Mouse (Mus musculus): ENCODE measurements at regions not wholly inside any gene's neighbourhood (a gene's known extent, or its start where the extent isn't known, plus 50 kb on each side); places are given as distances from the start of the nearest gene placed in this dataset.

- no peak for ATAC-seq
- 64% methylated on average over 1 of the region's 1 CpGs for WGBS
- H3K36me3 ChIP-seq (ENCODE audit: control insufficient read depth, insufficient read depth, low read length): no peaks in the 10 kb centered on the region
- H3K27me3 ChIP-seq (ENCODE audit: control insufficient read depth, insufficient read depth, low read depth, low read length): no peaks in the 10 kb centered on the region
- no peak overlapping the region for H3K27ac ChIP-seq (ENCODE audit: low read length)
- no peak overlapping the region for H3K9ac ChIP-seq (ENCODE audit: low read depth, low read length)
- H3K4me1 ChIP-seq (ENCODE audit: control insufficient read depth, insufficient read depth, low read length): no peaks in the 10 kb centered on the region
- H3K4me2 ChIP-seq (ENCODE audit: low read length): no peak overlapping the region
- H3K9me3 ChIP-seq (replicated peaks; ENCODE audit: control insufficient read depth, low read length, poor library complexity, severe bottlenecking): no peaks in the 10 kb centered on the region
- no peak overlapping the region for H3K4me3 ChIP-seq (ENCODE audit: low read depth, low read length)
Measured at GRCm38 (mm10) chr7:50993707-50994106, 394.7 kb downstream of the 4933405O20Rik start.

- 49% methylated on average over 3 of the region's 3 CpGs for WGBS
- 0 out of 2 replicates have a peak, but pooled peaks have one; percentile 21 for ATAC-seq
- Histone ChIP-seq H3K27me3 (ENCODE audit: control insufficient read depth, insufficient read depth, low read depth, low read length) (no peaks in the 10 kb centered on the region), H3K27ac (ENCODE audit: low read length) (no peak overlapping the region), H3K9ac (ENCODE audit: low read depth, low read length) (no peak overlapping the region), H3K9me3 (replicated peaks; ENCODE audit: control insufficient read depth, low read length, poor library complexity, severe bottlenecking) (no peaks in the 10 kb centered on the region), H3K4me2 (ENCODE audit: low read length) (no peak overlapping the region), H3K4me3 (ENCODE audit: low read depth, low read length) (no peak overlapping the region), H3K36me3 (ENCODE audit: control insufficient read depth, insufficient read depth, low read length) (no peaks in the 10 kb centered on the region), H3K4me1 (ENCODE audit: control insufficient read depth, insufficient read depth, low read length) (no peaks in the 10 kb centered on the region)
Measured at GRCm38 (mm10) chr7:51041899-51042667, 443.1 kb downstream of the 4933405O20Rik start.

- H3K27me3 ChIP-seq (ENCODE audit: control insufficient read depth, insufficient read depth, low read depth, low read length): no peaks in the 10 kb centered on the region
- H3K4me3 ChIP-seq (ENCODE audit: low read depth, low read length): no peak overlapping the region
- H3K36me3 ChIP-seq (ENCODE audit: control insufficient read depth, insufficient read depth, low read length): no peaks in the 10 kb centered on the region
- no peak overlapping the region for H3K27ac ChIP-seq (ENCODE audit: low read length)
- no peak overlapping the region for H3K9ac ChIP-seq (ENCODE audit: low read depth, low read length)
- no peaks in the 10 kb centered on the region for H3K4me1 ChIP-seq (ENCODE audit: control insufficient read depth, insufficient read depth, low read length)
- no peak overlapping the region for H3K4me2 ChIP-seq (ENCODE audit: low read length)
- no peaks in the 10 kb centered on the region for H3K9me3 ChIP-seq (replicated peaks; ENCODE audit: control insufficient read depth, low read length, poor library complexity, severe bottlenecking)
- ATAC-seq: no peak
- WGBS: 80% methylated on average over 3 of the region's 3 CpGs
Measured at GRCm38 (mm10) chr7:51051496-51051895, 452.5 kb downstream of the 4933405O20Rik start.

GRCm38 (mm10) chr7:51068376-51068775 lies 442.5 kb upstream of the Ano5 start:
- Histone ChIP-seq H3K9ac (ENCODE audit: low read depth, low read length) (no peak overlapping the region), H3K36me3 (ENCODE audit: control insufficient read depth, insufficient read depth, low read length) (no peaks in the 10 kb centered on the region), H3K27ac (ENCODE audit: low read length) (no peak overlapping the region), H3K4me3 (ENCODE audit: low read depth, low read length) (no peak overlapping the region), H3K9me3 (replicated peaks; ENCODE audit: control insufficient read depth, low read length, poor library complexity, severe bottlenecking) (no peaks in the 10 kb centered on the region), H3K4me2 (ENCODE audit: low read length) (no peak overlapping the region), H3K4me1 (ENCODE audit: control insufficient read depth, insufficient read depth, low read length) (no peaks in the 10 kb centered on the region), H3K27me3 (ENCODE audit: control insufficient read depth, insufficient read depth, low read depth, low read length) (no peaks in the 10 kb centered on the region)
- WGBS: 19% methylated on average over 1 of the region's 1 CpGs
- no peak for ATAC-seq

GRCm38 (mm10) chr7:51093774-51094173 lies 417.1 kb upstream of the Ano5 start:
- ATAC-seq: no peak
- Histone ChIP-seq H3K27ac (ENCODE audit: low read length) (no peak overlapping the region), H3K4me3 (ENCODE audit: low read depth, low read length) (no peak overlapping the region), H3K36me3 (ENCODE audit: control insufficient read depth, insufficient read depth, low read length) (no peaks in the 10 kb centered on the region), H3K9me3 (replicated peaks; ENCODE audit: control insufficient read depth, low read length, poor library complexity, severe bottlenecking) (no peaks in the 10 kb centered on the region), H3K9ac (ENCODE audit: low read depth, low read length) (no peak overlapping the region), H3K4me1 (ENCODE audit: control insufficient read depth, insufficient read depth, low read length) (no peaks in the 10 kb centered on the region), H3K4me2 (ENCODE audit: low read length) (no peak overlapping the region), H3K27me3 (ENCODE audit: control insufficient read depth, insufficient read depth, low read depth, low read length) (no peaks in the 10 kb centered on the region)
- WGBS: 85% methylated on average over 3 of the region's 3 CpGs

- Histone ChIP-seq H3K27me3 (ENCODE audit: control insufficient read depth, insufficient read depth, low read depth, low read length) (no peaks in the 10 kb centered on the region), H3K4me3 (ENCODE audit: low read depth, low read length) (no peak overlapping the region), H3K9ac (ENCODE audit: low read depth, low read length) (no peak overlapping the region), H3K4me1 (ENCODE audit: control insufficient read depth, insufficient read depth, low read length) (no peaks in the 10 kb centered on the region), H3K27ac (ENCODE audit: low read length) (no peak overlapping the region), H3K4me2 (ENCODE audit: low read length) (no peak overlapping the region), H3K36me3 (ENCODE audit: control insufficient read depth, insufficient read depth, low read length) (no peaks in the 10 kb centered on the region), H3K9me3 (replicated peaks; ENCODE audit: control insufficient read depth, low read length, poor library complexity, severe bottlenecking) (no peaks in the 10 kb centered on the region)
- WGBS: 32% methylated on average over 2 of the region's 2 CpGs
- 0 out of 2 replicates have a peak, but pooled peaks have one; percentile 17 for ATAC-seq
Measured at GRCm38 (mm10) chr7:51101166-51101565, 409.7 kb upstream of the Ano5 start.

GRCm38 (mm10) chr7:51140796-51141195 lies 370.0 kb upstream of the Ano5 start:
- H3K9ac ChIP-seq (ENCODE audit: low read depth, low read length): no peak overlapping the region
- H3K4me1 ChIP-seq (ENCODE audit: control insufficient read depth, insufficient read depth, low read length): no peaks in the 10 kb centered on the region
- no peaks in the 10 kb centered on the region for H3K36me3 ChIP-seq (ENCODE audit: control insufficient read depth, insufficient read depth, low read length)
- H3K4me2 ChIP-seq (ENCODE audit: low read length): no peak overlapping the region
- no peak overlapping the region for H3K4me3 ChIP-seq (ENCODE audit: low read depth, low read length)
- 85% methylated on average over 4 of the region's 4 CpGs for WGBS
- no peaks in the 10 kb centered on the region for H3K9me3 ChIP-seq (replicated peaks; ENCODE audit: control insufficient read depth, low read length, poor library complexity, severe bottlenecking)
- ATAC-seq: no peak
- H3K27ac ChIP-seq (ENCODE audit: low read length): no peak overlapping the region
- no peaks in the 10 kb centered on the region for H3K27me3 ChIP-seq (ENCODE audit: control insufficient read depth, insufficient read depth, low read depth, low read length)

- Histone ChIP-seq H3K4me2 (ENCODE audit: low read length) (no peak overlapping the region), H3K36me3 (ENCODE audit: control insufficient read depth, insufficient read depth, low read length) (no peaks in the 10 kb centered on the region), H3K4me1 (ENCODE audit: control insufficient read depth, insufficient read depth, low read length) (no peaks in the 10 kb centered on the region), H3K27me3 (ENCODE audit: control insufficient read depth, insufficient read depth, low read depth, low read length) (no peaks in the 10 kb centered on the region), H3K4me3 (ENCODE audit: low read depth, low read length) (no peak overlapping the region), H3K9ac (ENCODE audit: low read depth, low read length) (no peak overlapping the region), H3K27ac (ENCODE audit: low read length) (no peak overlapping the region), H3K9me3 (replicated peaks; ENCODE audit: control insufficient read depth, low read length, poor library complexity, severe bottlenecking) (no peaks in the 10 kb centered on the region)
- 45% methylated on average over 8 of the region's 8 CpGs for WGBS
- no peak for ATAC-seq
Measured at GRCm38 (mm10) chr7:51175211-51175610, 335.6 kb upstream of the Ano5 start.

GRCm38 (mm10) chr7:51215487-51216232 lies 295.2 kb upstream of the Ano5 start:
- no peak for ATAC-seq
- WGBS: 71% methylated on average over 6 of the region's 6 CpGs

More at GRCm38 (mm10) chr7:51215487-51216232, 295.2 kb upstream of the Ano5 start:
- H3K27me3 ChIP-seq (ENCODE audit: control insufficient read depth, insufficient read depth, low read depth, low read length): no peaks in the 10 kb centered on the region
- no peaks in the 10 kb centered on the region for H3K36me3 ChIP-seq (ENCODE audit: control insufficient read depth, insufficient read depth, low read length)
- 0 out of 2 replicates have a peak, but pooled peaks cover 2% of the 10 kb centered on the region for H3K4me1 ChIP-seq (ENCODE audit: control insufficient read depth, insufficient read depth, low read length)
- H3K27ac ChIP-seq (ENCODE audit: low read length): no peak overlapping the region
- H3K4me3 ChIP-seq (ENCODE audit: low read depth, low read length): no peak overlapping the region
- H3K9ac ChIP-seq (ENCODE audit: low read depth, low read length): no peak overlapping the region
- H3K9me3 ChIP-seq (replicated peaks; ENCODE audit: control insufficient read depth, low read length, poor library complexity, severe bottlenecking): no peaks in the 10 kb centered on the region
- no peak overlapping the region for H3K4me2 ChIP-seq (ENCODE audit: low read length)

Measured in midbrain, embryonic 16.5 days (tissue).